Mouse (Mus musculus): Measurements from ENCODE around the gene Rabep2. TPM values are rescaled to one million over a fixed set of nuclear protein-coding genes. Genes with fewer than 3 reads are reported as not detected.

Rabep2 gene
- polyA plus RNA-seq, 1 experiment from 2014 or later: 30.5 TPM

- H3K27ac ChIP-seq (ENCODE audit: low read depth, low read length): no peak overlapping the region
- peaks cover 8% of the 10 kb centered on the region for H3K4me1 ChIP-seq (ENCODE audit: control insufficient read depth, insufficient read depth, low read length)
- no peak overlapping the region for H3K9ac ChIP-seq (ENCODE audit: low read depth, low read length)
- ATAC-seq (ENCODE audit: low FRiP score, low TSS enrichment): no peak
- 30% methylated on average over 5 of the region's 5 CpGs for WGBS
- peaks cover 37% of the 10 kb centered on the region for H3K36me3 ChIP-seq (ENCODE audit: control insufficient read depth, insufficient read depth, low read length)
- no peak overlapping the region for H3K4me3 ChIP-seq (ENCODE audit: low read length)
- no peaks in the 10 kb centered on the region for H3K9me3 ChIP-seq (ENCODE audit: control insufficient read depth, low read length)
- no peaks in the 10 kb centered on the region for H3K27me3 ChIP-seq (ENCODE audit: control insufficient read depth, insufficient read depth, low read length)
- H3K4me2 ChIP-seq (replicated peaks; ENCODE audit: low read depth, low read length): no peak overlapping the region
Observed at GRCm38 (mm10) chr7:126464836-126465235, 36.3 kb downstream of the Rabep2 start.

- Histone ChIP-seq H3K4me1 (ENCODE audit: control insufficient read depth, insufficient read depth, low read length) (peaks cover 8% of the 10 kb centered on the region), H3K27me3 (ENCODE audit: control insufficient read depth, insufficient read depth, low read length) (no peaks in the 10 kb centered on the region), H3K36me3 (ENCODE audit: control insufficient read depth, insufficient read depth, low read length) (peaks cover 43% of the 10 kb centered on the region), H3K9ac (ENCODE audit: low read depth, low read length) (no peak overlapping the region), H3K27ac (ENCODE audit: low read depth, low read length) (no peak overlapping the region), H3K9me3 (ENCODE audit: control insufficient read depth, low read length) (no peaks in the 10 kb centered on the region), H3K4me2 (replicated peaks; ENCODE audit: low read depth, low read length) (no peak overlapping the region), H3K4me3 (ENCODE audit: low read length) (no peak overlapping the region)
- no peak for ATAC-seq (ENCODE audit: low FRiP score, low TSS enrichment)
- WGBS: 38% methylated on average over 7 of the region's 7 CpGs
Observed at GRCm38 (mm10) chr7:126465246-126466030, 36.9 kb downstream of the Rabep2 start.

GRCm38 (mm10) chr7:126466116-126466515 lies 37.6 kb downstream of the Rabep2 start:
- Histone ChIP-seq H3K27me3 (ENCODE audit: control insufficient read depth, insufficient read depth, low read length) (no peaks in the 10 kb centered on the region), H3K4me2 (replicated peaks; ENCODE audit: low read depth, low read length) (no peak overlapping the region), H3K27ac (ENCODE audit: low read depth, low read length) (no peak overlapping the region), H3K9ac (ENCODE audit: low read depth, low read length) (no peak overlapping the region), H3K36me3 (ENCODE audit: control insufficient read depth, insufficient read depth, low read length) (peaks cover 48% of the 10 kb centered on the region), H3K9me3 (ENCODE audit: control insufficient read depth, low read length) (no peaks in the 10 kb centered on the region), H3K4me1 (ENCODE audit: control insufficient read depth, insufficient read depth, low read length) (peaks cover 8% of the 10 kb centered on the region), H3K4me3 (ENCODE audit: low read length) (no peak overlapping the region)
- WGBS: 71% methylated on average over 9 of the region's 9 CpGs
- ATAC-seq (ENCODE audit: low FRiP score, low TSS enrichment): no peak

- no peak overlapping the region for H3K27ac ChIP-seq (ENCODE audit: low read depth, low read length)
- H3K4me1 ChIP-seq (ENCODE audit: control insufficient read depth, insufficient read depth, low read length): peaks cover 8% of the 10 kb centered on the region
- H3K9me3 ChIP-seq (ENCODE audit: control insufficient read depth, low read length): no peaks in the 10 kb centered on the region
- H3K4me2 ChIP-seq (replicated peaks; ENCODE audit: low read depth, low read length): no peak overlapping the region
- H3K27me3 ChIP-seq (ENCODE audit: control insufficient read depth, insufficient read depth, low read length): no peaks in the 10 kb centered on the region
- peaks cover 54% of the 10 kb centered on the region for H3K36me3 ChIP-seq (ENCODE audit: control insufficient read depth, insufficient read depth, low read length)
- WGBS: 91% methylated on average over 5 of the region's 5 CpGs
- no peak overlapping the region for H3K4me3 ChIP-seq (ENCODE audit: low read length)
- H3K9ac ChIP-seq (ENCODE audit: low read depth, low read length): no peak overlapping the region
- ATAC-seq (ENCODE audit: low FRiP score, low TSS enrichment): no peak
Observed at GRCm38 (mm10) chr7:126466707-126467106, 38.1 kb downstream of the Rabep2 start.

- Histone ChIP-seq H3K27me3 (ENCODE audit: control insufficient read depth, insufficient read depth, low read length) (no peaks in the 10 kb centered on the region), H3K4me2 (replicated peaks; ENCODE audit: low read depth, low read length) (no peak overlapping the region), H3K36me3 (ENCODE audit: control insufficient read depth, insufficient read depth, low read length) (peaks cover 59% of the 10 kb centered on the region), H3K27ac (ENCODE audit: low read depth, low read length) (no peak overlapping the region), H3K9me3 (ENCODE audit: control insufficient read depth, low read length) (no peaks in the 10 kb centered on the region), H3K9ac (ENCODE audit: low read depth, low read length) (no peak overlapping the region), H3K4me3 (ENCODE audit: low read length) (no peak overlapping the region), H3K4me1 (ENCODE audit: control insufficient read depth, insufficient read depth, low read length) (peaks cover 4% of the 10 kb centered on the region; the same call in 1 of the 2 replicates)
- ATAC-seq (ENCODE audit: low FRiP score, low TSS enrichment): no peak
- 74% methylated on average over 5 of the region's 5 CpGs for WGBS
Observed at GRCm38 (mm10) chr7:126467271-126467670, 38.7 kb downstream of the Rabep2 start.

GRCm38 (mm10) chr7:126467834-126468627 lies 39.5 kb downstream of the Rabep2 start:
- 91% methylated on average over 18 of the region's 18 CpGs for WGBS
- ATAC-seq (ENCODE audit: low FRiP score, low TSS enrichment): no peak

GRCm38 (mm10) chr7:126470077-126470476 lies 41.5 kb downstream of the Rabep2 start:
- Histone ChIP-seq H3K27ac (ENCODE audit: low read depth, low read length) (no peak overlapping the region), H3K4me3 (ENCODE audit: low read length) (no peak overlapping the region), H3K9me3 (ENCODE audit: control insufficient read depth, low read length) (no peaks in the 10 kb centered on the region), H3K4me2 (replicated peaks; ENCODE audit: low read depth, low read length) (no peak overlapping the region), H3K27me3 (ENCODE audit: control insufficient read depth, insufficient read depth, low read length) (no peaks in the 10 kb centered on the region), H3K4me1 (ENCODE audit: control insufficient read depth, insufficient read depth, low read length) (peaks cover 9% of the 10 kb centered on the region), H3K36me3 (ENCODE audit: control insufficient read depth, insufficient read depth, low read length) (peaks cover 67% of the 10 kb centered on the region), H3K9ac (ENCODE audit: low read depth, low read length) (no peak overlapping the region)
- 85% methylated on average over 6 of the region's 6 CpGs for WGBS
- no peak for ATAC-seq (ENCODE audit: low FRiP score, low TSS enrichment)

More at GRCm38 (mm10) chr7:126467834-126468627, 39.5 kb downstream of the Rabep2 start:
- Histone ChIP-seq H3K4me2 (replicated peaks; ENCODE audit: low read depth, low read length) (no peak overlapping the region), H3K9ac (ENCODE audit: low read depth, low read length) (no peak overlapping the region), H3K27ac (ENCODE audit: low read depth, low read length) (no peak overlapping the region), H3K4me3 (ENCODE audit: low read length) (no peak overlapping the region), H3K36me3 (ENCODE audit: control insufficient read depth, insufficient read depth, low read length) (peaks cover 67% of the 10 kb centered on the region), H3K4me1 (ENCODE audit: control insufficient read depth, insufficient read depth, low read length) (peaks cover 3% of the 10 kb centered on the region; the same call in 1 of the 2 replicates), H3K9me3 (ENCODE audit: control insufficient read depth, low read length) (no peaks in the 10 kb centered on the region), H3K27me3 (ENCODE audit: control insufficient read depth, insufficient read depth, low read length) (no peaks in the 10 kb centered on the region)

GRCm38 (mm10) chr7:126471361-126471760 lies 42.8 kb downstream of the Rabep2 start:
- Histone ChIP-seq H3K4me2 (replicated peaks; ENCODE audit: low read depth, low read length) (no peak overlapping the region), H3K36me3 (ENCODE audit: control insufficient read depth, insufficient read depth, low read length) (peaks cover 65% of the 10 kb centered on the region), H3K9me3 (ENCODE audit: control insufficient read depth, low read length) (no peaks in the 10 kb centered on the region), H3K27ac (ENCODE audit: low read depth, low read length) (no peak overlapping the region), H3K9ac (ENCODE audit: low read depth, low read length) (no peak overlapping the region), H3K4me1 (ENCODE audit: control insufficient read depth, insufficient read depth, low read length) (peaks cover 9% of the 10 kb centered on the region), H3K4me3 (ENCODE audit: low read length) (no peak overlapping the region), H3K27me3 (ENCODE audit: control insufficient read depth, insufficient read depth, low read length) (no peaks in the 10 kb centered on the region)
- ATAC-seq (ENCODE audit: low FRiP score, low TSS enrichment): no peak
- 90% methylated on average over 5 of the region's 5 CpGs for WGBS

- Histone ChIP-seq H3K36me3 (ENCODE audit: control insufficient read depth, insufficient read depth, low read length) (peaks cover 60% of the 10 kb centered on the region), H3K4me1 (ENCODE audit: control insufficient read depth, insufficient read depth, low read length) (peaks cover 9% of the 10 kb centered on the region), H3K4me3 (ENCODE audit: low read length) (no peak overlapping the region), H3K27me3 (ENCODE audit: control insufficient read depth, insufficient read depth, low read length) (no peaks in the 10 kb centered on the region), H3K27ac (ENCODE audit: low read depth, low read length) (no peak overlapping the region), H3K9me3 (ENCODE audit: control insufficient read depth, low read length) (no peaks in the 10 kb centered on the region), H3K4me2 (replicated peaks; ENCODE audit: low read depth, low read length) (no peak overlapping the region), H3K9ac (ENCODE audit: low read depth, low read length) (no peak overlapping the region)
- ATAC-seq (ENCODE audit: low FRiP score, low TSS enrichment): no peak
- 61% methylated on average over 4 of the region's 4 CpGs for WGBS
Observed at GRCm38 (mm10) chr7:126471853-126472252, 43.3 kb downstream of the Rabep2 start.

Measured in kidney, embryonic 14.5 days (tissue).